Mouse (Mus musculus): ENCODE data around the gene Actl11. TPM values are rescaled to one million over a fixed set of nuclear protein-coding genes. Genes with fewer than 3 reads are reported as not detected.
A peak's percentile ranks its signal among the peaks of the same experiment; 100 is the strongest.

The Actl11 gene
- polyA plus RNA-seq, 1 experiment from 2014 or later = not detected

GRCm38 (mm10) chr9:107919441-107919840 is 8.8 kb upstream of the Actl11 start:
- Histone ChIP-seq H3K9me3 (ENCODE audit: low read depth, low read length) (no peaks in the 10 kb centered on the region), H3K27me3 (ENCODE audit: insufficient read depth, low read length) (no peaks in the 10 kb centered on the region), H3K4me1 (ENCODE audit: insufficient read depth) (peaks cover 3% of the 10 kb centered on the region; the same call in 1 of the 2 replicates), H3K36me3 (ENCODE audit: insufficient read depth) (no peaks in the 10 kb centered on the region; the same call in 1 of the 2 replicates), H3K9ac (no peak overlapping the region), H3K4me3 (ENCODE audit: low read depth, low read length) (no peak overlapping the region), H3K4me2 (no peak overlapping the region), H3K27ac (ENCODE audit: low read depth) (no peak overlapping the region)
- DNase-seq (no peak), ATAC-seq (ENCODE audit: insufficient read depth) (no peak)
- 70% methylated on average over 5 of the region's 5 CpGs for WGBS
- no peak for TF ChIP-seq CTCF (IDR thresholded peaks at IDR 0.05; ENCODE audit: low read depth)

GRCm38 (mm10) chr9:107923021-107923420 is 5.2 kb upstream of the Actl11 start:
- no peak overlapping the region for H3K9ac ChIP-seq
- 33% methylated on average over 7 of the region's 7 CpGs for WGBS
- no peaks in the 10 kb centered on the region for H3K9me3 ChIP-seq (ENCODE audit: low read depth, low read length)
- no peaks in the 10 kb centered on the region for H3K27me3 ChIP-seq (ENCODE audit: insufficient read depth, low read length)
- H3K27ac ChIP-seq (ENCODE audit: low read depth) = no peak overlapping the region
- peak; percentile 61 for TF ChIP-seq CTCF (IDR thresholded peaks at IDR 0.05; ENCODE audit: low read depth)
- DNase-seq (no peak), ATAC-seq (ENCODE audit: insufficient read depth) (no peak)
- no peak overlapping the region for H3K4me3 ChIP-seq (ENCODE audit: low read depth, low read length)
- H3K4me2 ChIP-seq = no peak overlapping the region
- H3K36me3 ChIP-seq (ENCODE audit: insufficient read depth) = no peaks in the 10 kb centered on the region
- H3K4me1 ChIP-seq (ENCODE audit: insufficient read depth) = peaks cover 4% of the 10 kb centered on the region

- H3K4me3 ChIP-seq (ENCODE audit: low read depth, low read length) = no peak overlapping the region
- 32% methylated on average over 6 of the region's 6 CpGs for WGBS
- TF ChIP-seq CTCF (IDR thresholded peaks at IDR 0.05; ENCODE audit: low read depth) = no peak
- no peak for ATAC-seq (ENCODE audit: insufficient read depth)
- no peak overlapping the region for H3K27ac ChIP-seq (ENCODE audit: low read depth)
- no peaks in the 10 kb centered on the region for H3K27me3 ChIP-seq (ENCODE audit: insufficient read depth, low read length)
- peaks cover 8% of the 10 kb centered on the region for H3K4me1 ChIP-seq (ENCODE audit: insufficient read depth)
- H3K36me3 ChIP-seq (ENCODE audit: insufficient read depth) = no peaks in the 10 kb centered on the region
- H3K9me3 ChIP-seq (ENCODE audit: low read depth, low read length) = no peaks in the 10 kb centered on the region
- H3K9ac ChIP-seq = no peak overlapping the region
- no peak overlapping the region for H3K4me2 ChIP-seq
- peak; percentile 65 for DNase-seq
Measured at GRCm38 (mm10) chr9:107923956-107924355, 4.3 kb upstream of the Actl11 start.

DNA sequence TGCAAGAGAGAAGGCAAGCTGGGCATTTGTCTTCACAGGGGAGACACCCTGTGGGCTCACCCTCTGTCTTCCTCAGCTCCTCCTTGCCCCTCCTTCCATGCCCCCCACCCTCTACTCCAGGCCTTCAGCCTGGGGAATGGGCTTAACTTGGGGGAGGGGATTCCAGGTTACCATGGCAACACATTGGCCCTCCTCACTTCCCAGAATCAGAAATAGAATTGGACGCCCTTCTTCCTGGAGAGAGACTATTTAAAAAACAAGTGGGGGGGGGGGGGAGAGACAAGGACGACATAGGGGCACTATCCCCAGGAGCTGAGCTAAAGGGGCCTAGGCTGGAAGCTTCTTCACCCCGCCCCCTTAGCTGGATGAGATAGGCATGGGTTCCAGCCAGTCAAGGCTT is 3.0 kb upstream of the Actl11 start:
- Histone ChIP-seq H3K27ac (ENCODE audit: low read depth) (no peak overlapping the region), H3K9me3 (ENCODE audit: low read depth, low read length) (no peaks in the 10 kb centered on the region), H3K9ac (no peak overlapping the region), H3K4me2 (no peak overlapping the region), H3K36me3 (ENCODE audit: insufficient read depth) (no peaks in the 10 kb centered on the region), H3K4me3 (ENCODE audit: low read depth, low read length) (no peak overlapping the region), H3K27me3 (ENCODE audit: insufficient read depth, low read length) (no peaks in the 10 kb centered on the region), H3K4me1 (ENCODE audit: insufficient read depth) (peaks cover 8% of the 10 kb centered on the region)
- ATAC-seq (ENCODE audit: insufficient read depth) (no peak), DNase-seq (no peak)
- 34% methylated on average over 3 of the region's 3 CpGs for WGBS
- no peak for TF ChIP-seq CTCF (IDR thresholded peaks at IDR 0.05; ENCODE audit: low read depth)

- no peak overlapping the region for H3K4me3 ChIP-seq (ENCODE audit: low read depth, low read length)
- DNase-seq (no peak), ATAC-seq (ENCODE audit: insufficient read depth) (no peak)
- peaks cover 8% of the 10 kb centered on the region for H3K4me1 ChIP-seq (ENCODE audit: insufficient read depth)
- H3K36me3 ChIP-seq (ENCODE audit: insufficient read depth) = no peaks in the 10 kb centered on the region
- H3K4me2 ChIP-seq = no peak overlapping the region
- TF ChIP-seq CTCF (IDR thresholded peaks at IDR 0.05; ENCODE audit: low read depth) = no peak
- WGBS = 37% methylated on average over 9 of the region's 9 CpGs
- no peaks in the 10 kb centered on the region for H3K9me3 ChIP-seq (ENCODE audit: low read depth, low read length)
- H3K27me3 ChIP-seq (ENCODE audit: insufficient read depth, low read length) = no peaks in the 10 kb centered on the region
- H3K27ac ChIP-seq (ENCODE audit: low read depth) = peak overlapping the region; percentile 85
- no peak overlapping the region for H3K9ac ChIP-seq
Measured at GRCm38 (mm10) chr9:107926920-107927420, 1.3 kb upstream of the Actl11 start.

DNA sequence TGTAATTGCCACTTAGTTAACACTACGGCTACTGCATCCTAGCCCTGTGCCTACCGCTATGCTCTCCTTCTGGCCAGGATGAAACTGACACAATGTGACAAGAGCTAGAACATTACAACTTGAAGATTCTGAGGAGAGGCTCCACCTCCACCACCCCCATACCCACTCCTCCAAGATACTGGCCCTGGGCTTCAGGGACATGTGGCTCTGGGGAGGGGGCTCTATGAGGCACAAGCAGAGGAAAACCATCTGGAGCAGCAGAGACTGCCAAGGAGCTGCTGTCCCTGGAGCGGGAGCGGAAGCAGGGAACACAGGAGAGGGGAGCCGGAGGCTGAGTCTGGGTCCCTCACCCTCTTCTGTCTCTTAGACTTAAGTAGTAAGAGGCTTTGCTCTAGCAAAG is 520 bp upstream of the Actl11 start:
- Histone ChIP-seq H3K9ac (no peak overlapping the region; the same call in 1 of the 2 replicates), H3K27ac (ENCODE audit: low read depth) (peak overlapping the region; percentile 85), H3K4me1 (ENCODE audit: insufficient read depth) (peaks cover 8% of the 10 kb centered on the region), H3K4me3 (ENCODE audit: low read depth, low read length) (no peak overlapping the region), H3K9me3 (ENCODE audit: low read depth, low read length) (no peaks in the 10 kb centered on the region), H3K27me3 (ENCODE audit: insufficient read depth, low read length) (no peaks in the 10 kb centered on the region), H3K36me3 (ENCODE audit: insufficient read depth) (no peaks in the 10 kb centered on the region), H3K4me2 (no peak overlapping the region)
- ATAC-seq (ENCODE audit: insufficient read depth) = peak; percentile 88
- 27% methylated on average over 5 of the region's 5 CpGs for WGBS
- DNase-seq = peak; percentile 91
- TF ChIP-seq CTCF (IDR thresholded peaks at IDR 0.05; ENCODE audit: low read depth) = no peak

GRCm38 (mm10) chr9:107932221-107932620 is 4.0 kb downstream of the Actl11 start:
- no peak for DNase-seq
- Histone ChIP-seq H3K9ac (no peak overlapping the region), H3K36me3 (ENCODE audit: insufficient read depth) (no peaks in the 10 kb centered on the region), H3K4me3 (ENCODE audit: low read depth, low read length) (no peak overlapping the region), H3K27me3 (ENCODE audit: insufficient read depth, low read length) (peaks cover 7% of the 10 kb centered on the region; the same call in 1 of the 2 replicates), H3K4me1 (ENCODE audit: insufficient read depth) (peaks cover 4% of the 10 kb centered on the region), H3K9me3 (ENCODE audit: low read depth, low read length) (no peaks in the 10 kb centered on the region), H3K27ac (ENCODE audit: low read depth) (no peak overlapping the region), H3K4me2 (no peak overlapping the region)
- TF ChIP-seq CTCF (IDR thresholded peaks at IDR 0.05; ENCODE audit: low read depth) = no peak
- ATAC-seq (ENCODE audit: insufficient read depth) = no peak
- 71% methylated on average over 4 of the region's 4 CpGs for WGBS
